Mouse (Mus musculus) E14TG2a.4 (cell line): Measurements from ENCODE around the gene Axl.

Experiments used
- CTCF ChIP-seq: conservative IDR thresholded peaks from 2 replicates; pipeline ENCODE4 v1.5.1; 2014; ENCODE audit warnings: low read length
- NANOG ChIP-seq: IDR thresholded peaks from 2 replicates; pipeline ENCODE4 v1.6.1; 2014; ENCODE audit warnings: borderline replicate concordance, low read length, mixed read lengths

- no peak for TF ChIP-seq CTCF
- no peak for TF ChIP-seq NANOG
Observed at GRCm38 (mm10) chr7:25801031-25801430, 12.5 kb upstream of the Axl start.
